Mouse (Mus musculus): ENCODE measurements around the gene Sstr3.

The Sstr3 gene

DNA sequence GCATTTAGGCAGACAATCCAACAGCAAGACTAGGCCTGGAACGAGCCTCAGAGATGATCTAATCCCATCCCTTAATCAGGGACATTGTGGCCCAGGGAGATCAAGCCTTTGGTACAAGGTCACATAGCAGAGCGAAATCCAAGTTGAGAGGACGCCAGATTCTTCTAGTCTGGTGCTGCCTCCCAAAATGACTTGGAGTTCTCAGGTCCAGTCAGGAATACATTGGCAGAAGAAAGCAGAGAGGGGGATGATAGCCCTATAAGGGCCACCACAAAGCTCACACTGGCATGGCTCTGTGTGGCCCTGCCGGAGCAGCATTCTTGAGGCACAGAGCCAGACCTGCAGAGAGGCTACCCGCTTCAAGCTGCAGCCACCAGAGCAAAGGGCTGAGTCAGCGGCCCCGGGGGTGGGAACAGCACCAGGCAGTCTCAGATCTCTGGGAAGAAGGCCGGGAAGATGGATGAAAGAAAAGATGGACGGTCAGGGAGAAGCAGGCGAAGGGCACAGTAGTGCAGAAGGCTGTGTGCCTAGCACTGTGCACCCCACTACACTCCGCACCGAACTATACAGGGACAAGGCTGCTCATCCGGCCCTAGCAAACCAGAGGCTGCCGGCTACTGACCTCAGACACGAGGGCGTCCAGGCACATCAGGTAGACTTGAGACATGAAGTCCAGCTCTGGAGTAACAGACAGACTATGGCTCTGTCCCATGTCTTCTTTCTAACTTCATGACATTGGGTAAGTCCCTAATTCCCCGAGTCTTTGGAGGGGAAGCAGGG is 13.6 kb downstream of the Sstr3 start, which contains the start of gene C1qtnf6:
Gene C1qtnf6 (minus strand): TSS at position 746 of the 780 bp plus-strand sequence.
- no peak for DNase-seq (ENCODE audit: low read depth, low spot score)

DNA sequence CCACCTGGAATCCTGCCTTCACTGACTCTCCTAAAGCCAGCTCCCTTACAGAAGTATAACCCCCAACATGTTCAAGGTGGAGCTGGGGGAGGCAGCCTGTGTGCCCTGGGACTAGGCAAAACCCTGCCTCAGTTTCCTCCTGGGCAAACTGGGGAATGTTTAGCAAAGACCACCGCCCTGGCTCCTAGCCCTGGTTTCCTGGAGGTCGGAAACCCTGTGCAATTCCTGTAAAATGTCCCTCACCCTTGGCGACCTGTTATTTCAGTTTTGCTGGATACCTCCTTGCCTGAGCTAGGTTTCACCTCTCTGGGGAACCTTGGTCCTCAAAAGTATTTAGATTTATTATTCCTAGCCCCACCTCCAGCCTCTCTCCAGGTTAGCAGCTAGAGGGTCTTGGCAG is 14.3 kb downstream of the Sstr3 start:
- DNase-seq (ENCODE audit: low read depth, low spot score): no peak

DNA sequence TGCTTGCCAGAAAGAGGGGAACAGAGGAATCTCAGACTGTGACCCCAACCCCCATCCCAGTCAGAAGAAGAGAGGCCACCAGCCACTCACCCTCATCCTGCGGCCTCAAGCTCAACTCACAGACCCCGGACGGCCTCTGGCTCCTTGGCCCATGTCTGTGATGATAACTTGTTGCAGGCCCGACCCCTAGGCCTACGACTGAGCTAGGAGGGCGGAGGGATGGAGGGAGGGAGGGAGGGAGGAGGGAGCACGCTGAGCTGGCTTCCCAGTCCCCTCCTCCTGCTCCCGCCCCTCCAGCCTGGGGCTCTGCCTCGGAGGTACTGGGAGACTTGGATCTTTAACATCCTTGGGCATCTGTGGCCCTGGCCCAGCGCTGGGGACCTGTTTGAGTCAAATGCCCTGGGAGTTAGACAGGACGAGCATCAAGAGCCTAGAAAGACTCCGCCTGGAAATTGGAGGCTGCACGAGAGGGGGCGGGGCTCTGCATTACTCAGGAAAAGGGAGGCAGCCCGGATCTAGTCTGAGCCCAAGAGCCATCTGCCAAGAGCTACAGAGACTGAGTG is 15.0 kb downstream of the Sstr3 start:
- DNase-seq (ENCODE audit: low read depth, low spot score): no peak

DNA sequence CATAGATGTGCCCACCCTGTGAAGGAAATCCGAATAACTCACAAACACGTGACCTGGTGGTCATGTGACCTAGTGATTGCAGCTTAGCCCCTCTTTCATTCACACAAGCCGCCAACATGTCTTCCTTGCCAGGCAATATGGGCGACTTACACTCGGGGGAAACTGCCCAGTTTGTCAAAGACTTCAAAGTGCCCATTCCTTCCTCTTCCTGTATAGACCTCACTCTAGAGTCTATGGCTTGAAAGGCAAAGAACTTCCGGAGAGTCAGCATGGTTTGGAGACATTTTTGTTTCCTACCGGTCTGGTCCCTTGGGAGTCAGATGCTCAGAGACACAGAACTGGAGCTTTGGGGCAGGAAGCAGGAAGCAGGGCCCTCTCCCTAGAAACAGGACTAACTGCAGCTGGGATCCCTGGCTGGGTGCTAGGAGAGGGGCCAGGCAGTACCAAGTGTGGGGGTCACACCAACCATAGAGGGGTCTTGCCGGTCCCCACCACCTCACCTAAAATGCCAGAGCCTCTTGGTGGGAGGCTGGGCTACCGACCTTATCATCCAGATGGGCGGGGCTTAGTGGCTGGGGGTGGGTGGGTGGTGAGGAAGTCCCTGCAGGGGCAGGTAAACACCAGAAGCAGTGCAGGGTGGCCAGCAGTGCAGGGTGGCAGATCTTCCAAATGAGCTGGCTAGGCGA is 15.6 kb downstream of the Sstr3 start:
- no peak for DNase-seq (ENCODE audit: low read depth, low spot score)

DNA sequence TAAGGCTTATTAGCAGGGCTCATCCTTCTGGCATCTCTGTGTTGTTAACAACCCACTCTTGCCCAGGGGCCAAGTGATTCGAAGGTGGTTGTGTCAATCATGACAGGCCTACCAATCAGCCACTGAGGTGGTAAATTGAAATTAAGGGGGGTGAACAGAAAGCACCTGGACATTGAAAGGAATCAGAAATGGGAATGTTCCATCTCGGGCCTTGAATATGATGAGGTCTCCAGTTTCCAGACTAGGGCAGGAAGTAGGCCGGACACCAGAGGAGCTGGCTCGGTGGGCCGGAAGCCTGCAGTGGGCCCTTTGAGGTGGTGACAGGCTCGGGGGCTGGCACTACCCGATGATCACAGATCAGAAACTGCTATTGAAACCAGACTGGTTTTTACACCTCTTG is 16.5 kb downstream of the Sstr3 start:
- DNase-seq (ENCODE audit: low read depth, low spot score): no peak

DNA sequence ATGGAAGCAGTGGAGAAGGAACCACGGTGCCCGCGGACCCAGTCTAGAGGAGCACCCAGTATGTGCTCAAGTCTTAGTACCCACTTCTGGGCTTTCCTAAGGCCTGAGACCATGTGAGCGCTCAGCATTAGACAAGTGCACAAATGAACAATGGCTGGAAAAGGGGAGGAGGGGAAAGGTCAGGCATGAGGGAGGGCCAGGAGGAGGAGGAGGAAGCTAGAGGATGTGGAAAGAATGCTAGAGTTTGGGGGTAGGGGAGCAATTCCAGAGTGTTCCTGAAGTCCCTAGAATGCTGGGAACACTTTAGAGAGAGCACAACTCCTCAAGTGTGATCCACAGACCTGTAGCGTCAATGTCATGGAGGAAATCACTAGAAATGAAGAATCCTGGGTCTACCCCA is 20.3 kb downstream of the Sstr3 start:
- DNase-seq (ENCODE audit: low read depth, low spot score): no peak

DNA sequence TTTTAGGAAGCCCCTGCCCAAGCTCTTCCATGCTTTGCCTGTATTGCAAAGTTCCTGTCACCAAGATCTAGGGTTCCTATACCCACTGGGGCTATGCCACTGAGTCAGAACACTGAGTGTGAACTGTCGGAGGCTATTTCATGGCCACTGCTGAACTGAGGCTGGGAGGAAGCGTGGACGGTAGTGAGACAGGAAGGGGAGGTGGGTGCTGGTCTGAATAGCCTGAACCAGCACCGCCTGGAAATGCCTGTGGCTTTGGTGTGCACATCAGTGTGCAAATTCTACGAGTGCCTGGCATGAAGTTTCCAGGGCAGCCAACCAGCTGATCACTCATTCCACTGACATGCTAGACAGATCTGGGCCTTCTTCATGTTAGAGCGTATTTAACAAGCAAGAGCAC is 22.6 kb downstream of the Sstr3 start:
- no peak for DNase-seq (ENCODE audit: low read depth, low spot score)

DNA sequence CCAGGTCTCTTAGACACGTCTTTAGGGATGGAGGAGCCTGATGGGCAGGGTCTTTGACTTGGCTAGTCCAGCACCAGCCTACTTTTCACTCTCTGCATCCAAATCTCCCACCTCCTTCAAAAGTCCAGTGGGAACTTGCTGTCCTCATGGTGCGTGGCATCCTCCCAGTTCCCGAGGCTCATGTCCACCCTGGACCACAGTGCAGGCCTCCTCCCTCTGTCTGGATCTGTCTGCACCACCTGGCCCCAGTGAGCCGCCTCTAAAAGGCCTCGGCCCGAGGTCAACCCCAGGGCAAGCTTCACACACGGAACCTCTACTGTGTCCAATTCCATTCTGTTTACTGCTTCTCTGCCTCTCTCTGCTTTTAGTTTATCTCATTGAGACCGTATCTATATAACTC is 23.2 kb downstream of the Sstr3 start:
- no peak for DNase-seq (ENCODE audit: low read depth, low spot score)

DNA sequence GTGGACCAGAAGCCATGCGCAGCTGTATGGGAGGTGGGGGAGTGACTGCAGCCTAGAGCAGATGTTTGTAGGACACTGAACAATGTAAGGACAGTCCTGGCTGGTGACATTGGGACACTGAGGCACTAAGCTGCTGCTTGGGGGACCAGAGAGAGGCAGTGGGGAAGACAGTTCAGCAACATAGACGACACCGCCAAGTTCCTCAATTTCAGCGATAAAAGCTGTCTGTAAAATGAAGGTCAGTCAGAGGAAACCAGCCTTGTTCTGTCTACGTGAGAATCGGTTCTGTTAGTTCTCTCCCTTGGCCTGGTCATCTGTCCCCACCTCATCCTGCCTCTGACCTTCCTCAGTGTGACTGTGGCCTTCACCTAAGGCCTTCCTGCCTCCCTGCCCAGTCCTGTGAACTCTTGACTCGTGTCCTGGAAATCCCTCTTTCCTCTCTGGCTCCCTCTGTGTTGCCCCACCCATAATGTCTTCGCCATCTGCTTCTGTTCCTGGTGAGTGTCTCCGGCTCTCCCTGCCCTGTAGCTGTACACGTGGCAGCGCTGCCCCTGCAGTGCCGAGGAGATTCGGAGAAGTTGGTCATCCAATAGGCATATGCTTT is 24.3 kb downstream of the Sstr3 start:
- no peak for DNase-seq (ENCODE audit: low read depth, low spot score)

DNA sequence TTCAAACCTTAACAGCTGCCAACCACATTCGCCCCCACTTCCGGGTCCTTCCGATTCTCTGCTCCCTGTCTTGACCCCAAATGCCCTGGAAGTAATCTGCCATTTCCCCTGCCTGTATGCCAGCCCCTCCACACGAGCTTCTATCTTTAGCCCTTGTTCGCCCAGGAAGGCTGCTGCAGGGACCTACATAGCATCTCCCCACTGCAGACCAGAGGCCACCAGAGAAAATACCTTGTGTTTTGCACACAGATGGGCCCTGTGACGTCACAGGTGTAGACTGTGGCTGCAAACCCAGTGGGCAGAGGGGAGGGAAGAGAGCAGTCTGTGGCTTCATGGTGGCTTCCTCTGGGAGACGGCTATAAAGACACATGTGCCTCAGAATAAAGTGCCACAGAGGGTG is 26.3 kb downstream of the Sstr3 start:
- no peak for DNase-seq (ENCODE audit: low read depth, low spot score)

DNA sequence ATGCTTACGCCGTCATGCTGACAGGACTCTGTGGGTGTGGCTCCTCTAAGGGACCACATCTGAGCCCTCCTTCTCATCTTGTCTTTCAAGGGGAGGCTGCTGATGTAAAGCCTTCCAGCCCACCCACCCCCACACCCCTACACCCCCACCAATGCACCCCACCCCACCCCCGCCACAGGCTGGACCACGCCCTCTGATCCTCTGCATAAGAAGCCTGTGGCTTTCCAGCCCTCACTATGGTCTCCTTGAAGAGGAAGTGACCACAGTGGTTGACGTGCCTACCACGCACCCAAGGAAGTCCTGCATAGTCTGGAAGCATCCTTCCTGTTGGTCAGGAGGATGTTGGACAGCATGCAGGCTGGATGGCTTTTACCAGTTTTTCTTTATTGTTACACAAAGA is 28.7 kb downstream of the Sstr3 start:
- DNase-seq (ENCODE audit: low read depth, low spot score): no peak

DNA sequence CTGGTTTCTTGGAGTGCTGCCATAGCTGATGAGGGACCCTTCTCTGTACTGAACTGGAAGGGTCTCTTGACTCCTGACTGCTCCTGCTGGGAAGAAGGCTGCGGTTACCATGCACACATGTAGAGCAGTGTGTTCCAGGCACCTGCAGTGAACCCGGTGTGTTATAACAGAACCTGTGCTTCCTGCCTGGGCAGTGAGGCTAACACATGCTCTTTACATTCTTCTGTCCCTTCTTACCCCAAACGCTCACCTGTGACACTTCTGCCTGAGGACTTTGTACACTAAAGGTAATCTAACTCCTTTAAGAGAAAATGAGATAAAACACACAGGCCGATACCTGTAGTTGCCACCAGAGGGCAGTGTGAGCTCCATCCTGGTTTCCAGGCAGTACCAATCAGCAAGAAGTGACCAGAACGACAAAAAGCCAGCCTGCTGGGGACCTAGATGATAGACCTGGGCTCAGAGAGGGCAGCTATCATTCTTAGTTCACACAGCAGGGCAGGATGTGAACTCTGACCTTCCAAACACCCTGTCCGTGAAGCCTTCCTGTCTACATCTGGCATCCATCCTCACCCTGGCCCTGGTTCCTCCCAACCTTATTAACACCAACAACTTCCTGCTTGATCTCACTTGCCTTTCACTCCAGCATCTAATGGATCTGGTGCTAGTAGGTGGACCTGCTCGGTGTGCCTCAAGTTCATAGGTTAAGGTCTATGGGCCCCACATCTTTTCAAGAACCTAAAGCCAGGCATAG is 29.9 kb downstream of the Sstr3 start:
- DNase-seq (ENCODE audit: low read depth, low spot score): peak; percentile 49

DNA sequence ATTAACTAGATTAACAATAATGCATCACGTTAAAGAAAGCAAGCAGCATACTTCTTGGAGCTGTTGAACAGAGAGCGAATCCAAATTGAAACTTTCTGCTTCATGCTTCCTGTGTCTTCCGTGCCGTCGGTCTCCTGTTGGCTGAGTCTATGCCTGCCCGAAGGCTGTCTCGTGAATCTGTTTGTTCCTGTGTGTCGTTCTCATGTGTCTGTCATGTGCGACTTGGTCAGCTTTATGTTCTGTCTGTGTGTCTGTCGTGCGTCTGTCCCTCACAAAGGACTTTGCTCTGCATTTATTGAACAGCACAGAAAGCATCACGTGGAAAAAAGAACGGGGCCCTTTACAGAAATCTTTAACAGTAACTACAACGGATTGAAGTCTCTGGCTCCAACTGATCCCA is 31.5 kb downstream of the Sstr3 start:
- DNase-seq (ENCODE audit: low read depth, low spot score): no peak

DNA sequence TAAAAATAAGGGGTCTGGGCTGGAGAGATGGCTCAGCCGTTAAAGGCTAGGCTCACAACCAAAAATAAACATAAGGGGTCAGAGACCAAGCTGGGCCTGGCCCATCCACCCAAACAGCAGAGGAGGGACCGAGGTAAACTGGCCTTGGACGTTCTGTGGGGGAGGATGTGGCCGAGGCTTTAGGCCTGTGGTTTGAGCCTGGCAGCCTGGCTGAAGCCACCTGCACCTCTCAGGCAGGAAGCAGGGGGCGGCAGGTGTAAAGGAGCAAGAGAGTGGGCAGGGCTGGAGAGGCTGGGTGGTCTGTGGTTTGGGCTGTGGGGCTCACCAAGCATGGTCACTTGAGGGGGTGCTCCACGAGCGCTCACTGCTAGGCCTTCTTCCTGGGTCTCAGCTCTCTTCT is 32.5 kb downstream of the Sstr3 start:
- DNase-seq (ENCODE audit: low read depth, low spot score): no peak

DNA sequence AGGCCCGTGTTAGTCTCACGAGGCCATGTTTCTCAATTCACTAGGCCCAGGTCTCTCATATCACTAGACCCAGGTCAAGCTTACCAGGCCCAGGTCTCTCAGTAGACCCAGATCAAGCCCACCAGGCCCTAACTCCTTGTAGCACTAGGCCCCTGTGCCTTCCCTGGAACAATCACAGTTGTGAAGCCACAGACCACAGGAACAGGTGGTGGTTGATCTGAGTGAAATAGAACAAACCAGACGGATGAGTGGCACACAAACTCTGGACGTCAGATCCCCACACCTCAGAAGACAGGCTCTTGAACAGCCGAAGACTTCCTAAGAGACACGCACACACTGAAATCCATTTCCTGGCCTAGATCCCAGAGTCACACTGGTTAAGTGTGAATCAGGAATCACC is 33.7 kb downstream of the Sstr3 start:
- DNase-seq (ENCODE audit: low read depth, low spot score): no peak

DNA sequence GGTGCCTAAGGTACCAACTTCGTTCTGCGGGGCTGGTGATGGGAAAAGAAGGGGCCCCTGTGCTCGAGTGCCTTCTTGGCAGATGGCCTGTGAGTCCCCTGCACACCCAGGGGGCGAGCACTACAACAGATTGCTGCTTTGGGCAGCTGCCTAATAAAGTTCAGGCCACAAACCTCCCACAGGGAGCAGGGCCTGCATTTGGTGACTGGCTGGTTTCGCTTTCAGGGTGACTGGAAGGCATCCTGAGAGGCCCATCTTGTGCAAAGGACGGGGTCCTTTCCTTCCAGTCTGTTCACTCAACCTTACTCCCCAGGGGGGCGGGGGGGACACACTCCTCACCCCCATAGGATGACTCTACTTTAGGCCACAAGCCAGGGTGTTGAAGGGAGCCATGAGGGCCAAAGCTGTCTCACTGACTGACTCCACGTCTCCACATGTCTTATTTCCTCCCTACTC is 34.3 kb downstream of the Sstr3 start:
- DNase-seq (ENCODE audit: low read depth, low spot score): no peak

DNA sequence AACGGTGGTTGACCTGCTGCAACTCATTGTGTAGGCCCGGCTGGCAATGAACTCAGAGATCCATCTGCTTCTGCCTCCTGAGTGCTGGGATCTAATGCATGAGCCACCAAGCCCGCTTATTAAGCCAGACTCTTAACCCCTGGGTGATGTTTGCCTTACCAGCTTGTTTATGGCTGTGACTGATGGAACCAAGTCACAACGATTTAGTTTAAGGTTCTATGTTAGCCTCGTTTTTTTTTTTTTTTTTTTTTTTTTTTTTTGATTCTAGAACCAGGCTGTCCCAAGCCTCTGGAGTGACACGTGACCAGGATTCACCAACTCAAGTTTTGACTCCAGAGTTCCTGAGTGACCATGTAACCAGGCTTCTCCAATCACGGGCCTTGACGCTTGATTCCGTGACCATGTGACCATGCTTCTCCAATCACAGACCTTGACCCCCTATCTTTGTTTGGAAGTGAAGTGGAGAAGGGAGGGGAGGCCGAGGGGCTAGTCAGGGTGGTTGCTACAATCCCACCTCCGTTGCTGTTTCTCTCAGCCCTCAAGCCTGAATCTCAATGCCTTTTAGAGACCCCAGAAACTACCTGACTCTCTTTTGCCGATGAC is 35.1 kb downstream of the Sstr3 start:
- no peak for DNase-seq (ENCODE audit: low read depth, low spot score)

DNA sequence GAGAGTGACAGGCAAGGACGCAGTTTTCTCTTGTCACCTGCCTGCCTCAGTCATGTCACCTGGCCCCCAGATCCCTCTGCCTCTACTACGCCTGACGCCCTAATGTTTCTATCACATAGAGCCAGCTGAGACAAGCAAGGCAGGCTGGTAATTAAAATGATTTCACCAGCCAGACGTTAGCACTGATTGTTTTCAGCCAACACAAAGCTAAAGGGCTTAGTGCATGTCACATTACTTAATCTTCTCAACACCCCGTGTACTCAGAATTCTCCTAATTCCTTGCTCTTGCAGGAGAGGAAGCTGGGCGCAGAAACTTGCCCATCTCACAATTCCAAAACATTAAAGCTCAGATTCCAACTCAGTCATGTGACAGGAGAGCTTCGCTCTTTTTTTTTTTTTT is 36.0 kb downstream of the Sstr3 start:
- DNase-seq (ENCODE audit: low read depth, low spot score): no peak

DNA sequence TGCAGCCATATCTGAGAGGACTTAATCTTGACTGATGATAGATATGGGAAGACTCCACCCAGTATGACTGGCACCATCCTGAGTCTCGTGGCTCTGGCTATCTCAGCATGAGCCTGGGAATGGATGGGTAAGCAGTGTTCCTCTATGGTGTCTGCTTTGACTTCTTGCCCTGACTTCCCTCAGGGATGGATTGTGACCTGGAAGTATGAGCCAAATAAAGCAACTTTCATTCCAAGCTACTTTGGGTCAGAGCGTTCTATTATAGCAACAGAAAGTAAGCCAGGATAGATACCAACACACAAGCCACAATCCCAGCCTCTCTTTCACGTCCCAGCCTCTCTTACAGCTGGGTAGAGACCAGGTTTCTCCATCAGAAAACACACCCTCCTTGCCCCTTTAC is 38.9 kb downstream of the Sstr3 start:
- DNase-seq (ENCODE audit: low read depth, low spot score): no peak

DNA sequence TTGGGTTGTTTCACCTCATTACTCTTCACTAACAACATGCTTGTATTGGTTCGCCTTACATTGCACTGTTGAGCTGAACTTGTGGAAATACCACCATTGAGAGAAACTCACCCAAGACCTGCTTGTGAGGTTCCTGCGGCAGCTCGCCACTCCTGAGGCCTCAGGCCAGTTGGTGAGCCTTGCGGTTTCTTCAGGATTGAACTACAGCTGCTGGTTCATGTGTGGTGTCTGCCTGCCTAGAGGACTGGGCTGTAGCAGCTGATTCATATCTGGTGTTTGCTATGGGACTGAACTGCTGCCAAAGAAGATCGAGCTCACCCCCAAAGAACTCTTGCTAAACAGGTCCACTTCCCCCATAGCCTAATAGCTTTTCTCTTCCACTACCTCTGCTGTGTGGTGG is 39.7 kb downstream of the Sstr3 start:
- no peak for DNase-seq (ENCODE audit: low read depth, low spot score)

DNA sequence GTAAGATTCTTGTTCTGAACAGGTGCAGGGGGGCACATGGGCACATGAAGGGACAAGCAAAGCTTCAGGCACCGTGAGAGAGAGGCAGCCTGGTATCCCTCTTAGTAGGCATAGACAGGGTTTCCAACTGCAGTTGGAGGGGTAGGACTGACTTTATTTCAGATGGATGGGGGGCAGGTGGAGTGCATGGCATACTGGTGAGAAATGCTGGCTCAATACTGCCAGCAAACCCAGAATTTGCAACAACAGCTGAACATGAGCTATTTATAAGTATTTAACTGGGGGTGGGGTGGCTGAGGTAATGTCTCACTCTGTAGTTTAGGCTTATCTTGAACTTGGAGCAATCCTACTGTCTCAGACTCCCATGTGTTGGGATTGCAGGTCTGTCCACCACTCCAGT is 40.5 kb downstream of the Sstr3 start:
- no peak for DNase-seq (ENCODE audit: low read depth, low spot score)
